Mouse (Mus musculus) forebrain, embryonic 13.5 days (tissue): ENCODE measurements around the gene Pole3. TPM values are rescaled to one million over a fixed set of nuclear protein-coding genes. Genes with fewer than 3 reads are reported as not detected.

ENCODE experiments used
- ATAC-seq: fragments of 200-750 bp; cut with Nextera tagmentation; 2 replicates; pipeline ENCODE4 v1.8.0; 2017
- H3K27ac ChIP-seq: fragments of 300-500 bp; sonication (generic); 2 replicates; pipeline ENCODE4 v1.5.1; 2015; ENCODE audit warnings: inconsistent platforms, mild to moderate bottlenecking, moderate library complexity
- H3K27me3 ChIP-seq: fragments of 300-500 bp; sonication (generic); 2 replicates; pipeline ENCODE4 v1.6.1; 2015; ENCODE audit warnings: mild to moderate bottlenecking, inconsistent platforms
- H3K36me3 ChIP-seq: fragments of 300-500 bp; sonication (generic); 2 replicates; pipeline ENCODE4 v1.6.1; 2015; ENCODE audit warnings: mild to moderate bottlenecking, inconsistent platforms; ENCODE audit not compliant: poor library complexity, severe bottlenecking
- H3K4me1 ChIP-seq: fragments of 300-500 bp; sonication (generic); 2 replicates; pipeline ENCODE4 v1.6.1; 2015; ENCODE audit warnings: inconsistent platforms
- H3K4me2 ChIP-seq: fragments of 300-500 bp; sonication (generic); 2 replicates; pipeline ENCODE4 v1.6.1; 2015; ENCODE audit warnings: inconsistent platforms, mild to moderate bottlenecking, moderate library complexity
- H3K4me3 ChIP-seq: fragments of 300-500 bp; sonication (generic); 2 replicates; pipeline ENCODE4 v1.5.1; 2015; ENCODE audit warnings: mild to moderate bottlenecking, inconsistent platforms
- H3K9ac ChIP-seq: fragments of 300-500 bp; sonication (generic); 2 replicates; pipeline ENCODE4 v1.6.1; 2015; ENCODE audit warnings: mild to moderate bottlenecking, inconsistent platforms
- H3K9me3 ChIP-seq: fragments of 300-500 bp; sonication (generic); replicated peaks from 2 replicates; pipeline ENCODE4 v1.6.1; 2016; ENCODE audit warnings: inconsistent platforms
- WGBS: fragments of 180-500 bp; shearing (Covaris S2); methylation state at CpG from one replicate; pipeline ENCODE4 v1.1.7; 2015; 5-methylcytosine and 5-hydroxymethylcytosine counted together
- polyA plus RNA-seq: library from polyadenylated mRNA; unstranded; fragments of >200 nt; fragmentation: Nextera tagmentation; extraction: Ambion mirVana; gene quantifications from 2 replicates; pipeline ENCODE4 v1.2.1, GENCODE M21; 2015

Gene Pole3
- 112 and 113 TPM in 2 replicates for polyA plus RNA-seq

- H3K9ac ChIP-seq = peak within 1 kb of the TSS; percentile 83
- peaks cover 12% of the 10 kb centered on the region; the same call in 1 of the 2 replicates for H3K36me3 ChIP-seq
- H3K27ac ChIP-seq = peak within 1 kb of the TSS; percentile 88
- H3K4me3 ChIP-seq = peak within 1 kb of the TSS; percentile 61
- peak within 1 kb of the TSS; percentile 84 for H3K4me2 ChIP-seq
- no peaks in the 10 kb centered on the region for H3K9me3 ChIP-seq
- H3K4me1 ChIP-seq = peaks cover 17% of the 10 kb centered on the region
- ATAC-seq = peak; percentile 99
- under 1% methylated on average over 59 of the region's 59 CpGs for WGBS
- no peaks in the 10 kb centered on the region; the same call in 1 of the 2 replicates for H3K27me3 ChIP-seq
Measured at GRCm38 (mm10) chr4:62524651-62525488, at the start of gene Pole3, which contains the start of gene 4933430I17Rik. Gene Pole3 (minus strand): TSS chr4:62525068. Gene 4933430I17Rik (plus strand): TSS chr4:62525369.

DNA sequence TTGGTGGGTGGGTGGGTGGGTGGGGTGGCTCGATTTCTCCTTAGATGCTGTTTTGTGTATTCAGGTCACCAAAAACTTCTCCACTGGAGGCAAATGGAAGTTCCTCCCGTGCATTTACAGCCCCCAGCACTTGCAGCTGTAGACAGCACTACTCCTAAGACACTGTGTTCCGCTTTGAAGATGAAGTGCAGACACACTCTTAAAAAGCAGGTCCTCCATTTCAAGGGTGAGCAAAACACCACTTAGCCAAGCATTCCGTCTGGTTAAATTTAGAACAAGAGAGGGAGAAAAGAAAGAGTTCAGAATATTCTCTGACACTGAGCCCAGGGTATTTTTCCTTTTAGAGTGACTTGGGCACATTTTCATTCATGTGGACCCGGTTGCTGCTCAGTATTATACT lies 45.2 kb upstream of the Pole3 start:
- H3K36me3 ChIP-seq = no peaks in the 10 kb centered on the region
- WGBS = 82% methylated on average over 5 of the region's 5 CpGs
- H3K27ac ChIP-seq = no peak overlapping the region
- no peaks in the 10 kb centered on the region; the same call in 1 of the 2 replicates for H3K4me1 ChIP-seq
- H3K9me3 ChIP-seq = no peaks in the 10 kb centered on the region
- H3K4me3 ChIP-seq = no peak overlapping the region
- H3K27me3 ChIP-seq = no peaks in the 10 kb centered on the region
- ATAC-seq = no peak
- H3K9ac ChIP-seq = no peak overlapping the region
- H3K4me2 ChIP-seq = no peak overlapping the region

DNA sequence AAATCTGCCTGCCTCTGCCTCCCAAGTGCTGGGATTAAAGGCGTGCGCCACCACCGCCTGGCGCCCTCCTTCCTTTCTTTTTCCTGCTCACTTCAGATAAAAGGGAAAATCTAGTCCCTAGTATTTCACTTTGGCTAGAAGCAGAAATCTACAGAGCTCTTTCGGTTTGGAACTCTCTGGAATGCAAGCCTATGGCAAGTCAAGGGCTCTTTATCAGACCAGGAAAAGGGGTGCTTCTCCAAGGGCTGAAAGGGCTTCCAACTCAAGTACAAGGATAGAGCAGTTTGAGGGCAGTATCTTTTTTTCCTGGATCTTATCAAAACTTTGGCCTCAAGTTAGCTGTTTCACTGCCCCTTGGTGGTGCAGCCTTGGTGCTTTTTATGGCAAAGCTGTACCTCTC lies 44.7 kb upstream of the Pole3 start:
- ATAC-seq = no peak
- 94% methylated on average over 5 of the region's 5 CpGs for WGBS

DNA sequence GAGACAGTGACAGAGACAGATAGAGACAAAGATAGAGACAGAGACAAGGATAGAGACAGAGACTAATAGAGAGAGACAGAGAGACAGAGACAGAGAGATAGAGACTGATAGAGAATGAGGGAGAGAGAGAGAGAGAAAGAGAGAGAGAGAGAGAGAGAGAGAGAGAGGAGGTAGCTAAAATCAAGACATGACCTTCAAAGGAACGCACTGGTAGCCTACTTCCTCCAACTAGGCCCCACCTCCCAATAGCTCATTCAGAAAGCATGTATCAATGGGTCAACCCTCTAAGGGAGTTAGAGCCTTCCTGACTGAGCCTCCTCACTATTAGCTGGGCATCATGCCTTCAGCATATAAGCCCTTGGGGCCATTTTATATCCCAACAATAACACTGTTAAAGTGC lies 43.5 kb upstream of the Pole3 start:
- H3K36me3 ChIP-seq = no peaks in the 10 kb centered on the region
- 100% methylated on average over 1 of the region's 1 CpGs for WGBS
- no peak overlapping the region for H3K4me2 ChIP-seq

More for the DNA sequence above, 44.7 kb upstream of the Pole3 start:
- H3K9me3 ChIP-seq = no peaks in the 10 kb centered on the region
- H3K36me3 ChIP-seq = no peaks in the 10 kb centered on the region
- no peak overlapping the region for H3K4me3 ChIP-seq
- H3K27me3 ChIP-seq = no peaks in the 10 kb centered on the region
- no peak overlapping the region for H3K4me2 ChIP-seq
- H3K4me1 ChIP-seq = no peaks in the 10 kb centered on the region; the same call in 1 of the 2 replicates
- no peak overlapping the region for H3K27ac ChIP-seq
- no peak overlapping the region for H3K9ac ChIP-seq

DNA sequence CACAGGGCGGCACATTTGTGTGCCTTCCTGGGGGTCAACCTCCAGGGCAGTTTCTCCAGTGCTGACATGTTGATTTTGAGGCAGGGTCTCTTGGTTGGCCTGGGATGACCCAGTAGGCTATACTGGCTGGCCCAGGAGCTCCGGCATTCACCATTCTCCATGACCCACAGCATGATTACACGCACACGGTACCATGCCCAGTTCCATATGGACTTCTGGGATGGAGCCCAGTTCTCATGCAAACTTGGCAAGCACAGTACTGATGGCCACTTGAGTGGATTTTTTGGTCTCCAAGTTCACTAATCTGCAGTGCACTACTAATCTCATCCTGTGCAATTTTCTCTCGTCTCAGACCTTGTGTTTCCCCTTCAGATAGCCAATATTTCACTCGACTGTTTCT lies 42.8 kb upstream of the Pole3 start:
- H3K4me3 ChIP-seq = no peak overlapping the region
- no peak overlapping the region for H3K27ac ChIP-seq
- no peak overlapping the region for H3K9ac ChIP-seq
- H3K4me2 ChIP-seq = no peak overlapping the region
- ATAC-seq = no peak
- H3K36me3 ChIP-seq = no peaks in the 10 kb centered on the region
- H3K27me3 ChIP-seq = 0 out of 2 replicates have a peak, but pooled peaks cover 2% of the 10 kb centered on the region
- H3K4me1 ChIP-seq = no peaks in the 10 kb centered on the region; the same call in 1 of the 2 replicates
- H3K9me3 ChIP-seq = no peaks in the 10 kb centered on the region
- 94% methylated on average over 6 of the region's 6 CpGs for WGBS

More for the DNA sequence above, 43.5 kb upstream of the Pole3 start:
- Histone ChIP-seq H3K27ac (no peak overlapping the region), H3K4me3 (no peak overlapping the region), H3K4me1 (no peaks in the 10 kb centered on the region; the same call in 1 of the 2 replicates), H3K27me3 (0 out of 2 replicates have a peak, but pooled peaks cover 2% of the 10 kb centered on the region), H3K9me3 (no peaks in the 10 kb centered on the region), H3K9ac (no peak overlapping the region)
- no peak for ATAC-seq

GRCm38 (mm10) chr4:62566530-62566929 lies 41.7 kb upstream of the Pole3 start:
- H3K36me3 ChIP-seq = no peaks in the 10 kb centered on the region
- H3K27me3 ChIP-seq = 0 out of 2 replicates have a peak, but pooled peaks cover 2% of the 10 kb centered on the region
- H3K4me3 ChIP-seq = no peak overlapping the region
- H3K4me2 ChIP-seq = no peak overlapping the region
- ATAC-seq = no peak
- no peak overlapping the region for H3K9ac ChIP-seq
- H3K9me3 ChIP-seq = no peaks in the 10 kb centered on the region
- H3K4me1 ChIP-seq = peaks cover 5% of the 10 kb centered on the region
- no peak overlapping the region for H3K27ac ChIP-seq
- 89% methylated on average over 4 of the region's 4 CpGs for WGBS

DNA sequence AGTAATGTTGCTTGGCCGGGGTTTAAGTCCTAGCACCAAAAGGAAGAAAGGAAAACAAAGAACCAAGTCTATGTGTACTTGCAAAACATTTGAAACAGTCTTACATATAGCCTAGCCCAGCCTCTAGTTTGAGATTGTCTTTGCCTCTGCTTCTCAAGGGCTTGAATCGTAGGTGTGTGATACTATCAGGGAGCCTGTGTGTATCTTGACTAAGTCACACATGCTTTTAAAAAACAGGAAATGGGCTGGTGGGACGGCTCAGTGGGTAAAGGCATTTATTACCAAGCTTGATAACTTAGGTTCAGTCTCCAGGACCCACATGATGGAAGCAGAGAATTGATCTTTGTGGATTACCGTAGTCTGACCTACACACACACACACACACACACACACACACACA lies 37.1 kb upstream of the Pole3 start:
- peaks cover 7% of the 10 kb centered on the region for H3K4me1 ChIP-seq
- no peaks in the 10 kb centered on the region for H3K9me3 ChIP-seq
- no peak overlapping the region for H3K9ac ChIP-seq
- H3K4me2 ChIP-seq = no peak overlapping the region
- H3K27ac ChIP-seq = no peak overlapping the region
- no peak overlapping the region for H3K4me3 ChIP-seq
- 78% methylated on average over 4 of the region's 4 CpGs for WGBS
- no peaks in the 10 kb centered on the region for H3K36me3 ChIP-seq
- ATAC-seq = no peak; the same call in 1 of the 2 replicates
- H3K27me3 ChIP-seq = 0 out of 2 replicates have a peak, but pooled peaks cover 2% of the 10 kb centered on the region

GRCm38 (mm10) chr4:62561630-62562001 lies 36.7 kb upstream of the Pole3 start:
- H3K4me2 ChIP-seq = no peak overlapping the region
- H3K9ac ChIP-seq = 0 out of 2 replicates have a peak overlapping the region, but pooled peaks have one; percentile 18
- 0 out of 2 replicates have a peak, but pooled peaks cover 2% of the 10 kb centered on the region for H3K27me3 ChIP-seq
- H3K27ac ChIP-seq = no peak overlapping the region
- H3K36me3 ChIP-seq = no peaks in the 10 kb centered on the region
- H3K9me3 ChIP-seq = no peaks in the 10 kb centered on the region
- WGBS = 45% methylated on average over 3 of the region's 3 CpGs
- H3K4me1 ChIP-seq = peaks cover 7% of the 10 kb centered on the region
- no peak; the same call in 1 of the 2 replicates for ATAC-seq
- H3K4me3 ChIP-seq = no peak overlapping the region

DNA sequence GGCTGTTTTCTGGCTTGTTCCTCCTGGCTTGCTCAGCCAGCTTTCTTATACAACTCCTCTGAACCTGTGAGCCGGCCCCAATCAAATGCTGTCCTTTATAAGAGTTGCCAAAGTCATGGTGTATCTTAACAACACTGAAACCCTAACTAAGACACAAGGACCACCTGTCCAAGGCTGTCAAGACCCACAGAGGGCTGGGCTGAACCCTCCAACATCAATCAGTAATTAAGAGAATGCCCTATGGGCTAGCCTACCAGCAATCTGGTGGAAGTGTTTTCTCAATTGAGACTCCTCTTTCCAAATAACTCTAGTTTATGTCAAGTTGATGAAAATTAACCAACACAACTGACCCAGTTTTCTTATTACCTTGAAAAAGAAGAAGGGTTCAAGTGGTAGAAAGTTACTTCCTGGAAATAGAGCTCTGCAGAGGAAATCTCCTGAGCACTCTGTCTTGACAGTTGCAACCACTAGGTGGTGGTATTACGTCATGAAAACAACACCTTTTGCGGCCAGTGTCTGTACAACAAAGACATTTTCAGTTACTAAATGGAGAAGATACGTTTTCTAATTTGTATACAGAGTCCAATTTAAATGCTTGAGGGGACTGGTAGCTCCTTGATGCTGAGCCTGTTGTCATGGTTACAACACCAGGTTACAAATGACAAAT lies 36.2 kb upstream of the Pole3 start:
- ATAC-seq = peak; percentile 84
- Histone ChIP-seq H3K4me3 (no peak overlapping the region), H3K9ac (0 out of 2 replicates have a peak overlapping the region, but pooled peaks have one; percentile 18), H3K27ac (no peak overlapping the region), H3K4me1 (peaks cover 7% of the 10 kb centered on the region), H3K27me3 (0 out of 2 replicates have a peak, but pooled peaks cover 2% of the 10 kb centered on the region), H3K9me3 (no peaks in the 10 kb centered on the region), H3K4me2 (no peak overlapping the region), H3K36me3 (no peaks in the 10 kb centered on the region)
- WGBS = 22% methylated on average over 4 of the region's 4 CpGs

GRCm38 (mm10) chr4:62559797-62560329 lies 35.0 kb upstream of the Pole3 start, which contains the start of gene Rgs3:
Gene Rgs3 (plus strand): TSS chr4:62559847.
- Histone ChIP-seq H3K4me3 (no peak within 1 kb of the TSS), H3K27me3 (0 out of 2 replicates have a peak, but pooled peaks cover 2% of the 10 kb centered on the region), H3K4me2 (no peak within 1 kb of the TSS), H3K36me3 (no peaks in the 10 kb centered on the region), H3K27ac (no peak within 1 kb of the TSS), H3K9me3 (no peaks in the 10 kb centered on the region), H3K9ac (no peak within 1 kb of the TSS), H3K4me1 (peaks cover 7% of the 10 kb centered on the region)
- ATAC-seq = no peak
- 76% methylated on average over 6 of the region's 6 CpGs for WGBS

DNA sequence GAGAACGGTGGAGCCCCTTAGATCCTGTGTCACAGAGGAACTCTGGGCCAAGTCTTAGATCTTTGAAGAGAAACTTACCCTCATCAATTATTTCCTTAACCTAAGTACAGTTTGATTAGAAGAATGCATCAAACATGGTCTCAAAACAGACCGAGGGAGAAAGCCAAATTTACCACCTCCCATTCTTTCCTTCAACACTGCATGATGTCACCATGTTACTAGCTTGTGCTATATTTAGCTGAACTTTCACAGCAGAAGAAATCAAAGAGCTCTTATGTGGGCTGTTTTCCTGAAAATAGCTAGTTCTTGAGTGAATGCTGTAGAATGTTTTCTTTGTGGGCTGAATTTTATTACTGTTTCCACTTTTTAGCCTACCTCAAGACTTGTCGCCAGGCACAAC lies 32.6 kb upstream of the Pole3 start:
- H3K4me3 ChIP-seq = no peak overlapping the region
- no peaks in the 10 kb centered on the region for H3K9me3 ChIP-seq
- H3K36me3 ChIP-seq = no peaks in the 10 kb centered on the region
- ATAC-seq = no peak
- WGBS = 62% methylated on average over 3 of the region's 3 CpGs
- peaks cover 7% of the 10 kb centered on the region for H3K4me1 ChIP-seq
- H3K9ac ChIP-seq = no peak overlapping the region
- no peaks in the 10 kb centered on the region for H3K27me3 ChIP-seq
- H3K27ac ChIP-seq = no peak overlapping the region
- H3K4me2 ChIP-seq = no peak overlapping the region
